Mouse (Mus musculus) heart, embryonic 11.5 days (tissue): ENCODE data around the gene Pld1. TPM values are rescaled to one million over a fixed set of nuclear protein-coding genes. Genes with fewer than 3 reads are reported as not detected.

Experiments used
- ATAC-seq: fragments of 200-750 bp; cut with Nextera tagmentation; replicated peaks from 2 replicates; pipeline ENCODE4 v1.8.0; 2017; ENCODE audit warnings: moderate library complexity; ENCODE audit not compliant: insufficient number of reproducible peaks, low FRiP score, low TSS enrichment
- H3K27ac ChIP-seq: fragments of 300-500 bp; sonication (generic); 2 replicates; pipeline ENCODE4 v1.5.1; 2014; ENCODE audit warnings: mild to moderate bottlenecking, low read depth, low read length
- H3K27me3 ChIP-seq: fragments of 300-500 bp; sonication (generic); 2 replicates; pipeline ENCODE4 v1.6.1; 2014; ENCODE audit warnings: mild to moderate bottlenecking, low read length, mixed read lengths; ENCODE audit not compliant: control insufficient read depth, insufficient read depth
- H3K36me3 ChIP-seq: fragments of 300-500 bp; sonication (generic); 2 replicates; pipeline ENCODE4 v1.6.1; 2014; ENCODE audit warnings: mild to moderate bottlenecking, low read length, moderate library complexity, mixed read lengths; ENCODE audit not compliant: control insufficient read depth, insufficient read depth
- H3K4me1 ChIP-seq: fragments of 300-500 bp; sonication (generic); 2 replicates; pipeline ENCODE4 v1.6.1; 2014; ENCODE audit warnings: low read length; ENCODE audit not compliant: control insufficient read depth, insufficient read depth
- H3K4me2 ChIP-seq: fragments of 300-500 bp; sonication (generic); 2 replicates; pipeline ENCODE4 v1.6.1; 2014; ENCODE audit warnings: mild to moderate bottlenecking, moderate library complexity
- H3K4me3 ChIP-seq: fragments of 300-500 bp; sonication (generic); 2 replicates; pipeline ENCODE4 v1.5.1; 2014; ENCODE audit warnings: low read depth, low read length
- H3K9ac ChIP-seq: fragments of 300-500 bp; sonication (generic); 2 replicates; pipeline ENCODE4 v1.6.1; 2014; ENCODE audit warnings: mild to moderate bottlenecking, low read depth, low read length, moderate library complexity
- H3K9me3 ChIP-seq: fragments of 300-500 bp; sonication (generic); replicated peaks from 2 replicates; pipeline ENCODE4 v1.6.1; 2016; ENCODE audit warnings: low read length; ENCODE audit not compliant: control insufficient read depth
- WGBS: fragments of 180-500 bp; shearing (Covaris S2); extraction: QIAGEN DNeasy Blood & Tissue Kit; methylation state at CpG from one replicate; pipeline ENCODE4 v1.1.7; 2014; ENCODE audit not compliant: insufficient replicate concordance; 5-methylcytosine and 5-hydroxymethylcytosine counted together
- polyA plus RNA-seq: library from polyadenylated mRNA; unstranded; fragments of >200 nt; fragmentation: Nextera tagmentation; extraction: Ambion mirVana; gene quantifications from 2 replicates; pipeline ENCODE4 v1.2.1, GENCODE M21; 2014

The Pld1 gene
- polyA plus RNA-seq, 1 experiment from 2014 or later: 5.9 TPM

DNA sequence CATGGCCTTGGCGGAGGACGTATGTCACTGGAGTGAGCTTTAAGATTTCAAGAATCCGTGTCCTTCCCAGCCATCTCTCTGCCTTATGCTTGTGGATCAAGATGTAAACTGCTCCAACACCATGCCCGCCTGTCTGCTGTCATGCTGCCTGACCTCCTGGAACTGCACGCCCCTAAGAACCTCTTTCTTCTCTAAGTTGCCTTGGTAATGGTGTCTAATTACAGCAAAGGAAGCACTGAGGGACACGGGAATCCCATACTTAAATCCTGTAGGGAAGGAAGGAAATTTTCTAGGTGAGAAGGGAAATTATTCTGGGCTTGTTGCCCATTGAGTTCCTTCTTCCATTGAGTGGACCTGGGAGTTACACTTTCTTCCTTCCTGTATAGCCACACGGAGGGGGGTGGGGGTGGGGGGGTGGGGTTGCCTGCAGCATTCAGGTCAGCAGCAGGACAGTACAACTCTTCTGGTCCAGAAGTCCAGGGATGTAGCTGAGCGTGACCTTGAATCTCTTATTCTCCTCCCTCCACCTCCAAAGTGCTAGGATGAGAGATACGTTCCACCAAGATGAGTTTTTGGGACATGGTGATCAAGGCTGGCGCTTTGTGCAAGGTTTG lies 38.5 kb downstream of the Pld1 start:
- Histone ChIP-seq H3K9ac (no peak overlapping the region), H3K9me3 (no peaks in the 10 kb centered on the region), H3K36me3 (no peaks in the 10 kb centered on the region), H3K4me2 (no peak overlapping the region), H3K27ac (no peak overlapping the region), H3K27me3 (no peaks in the 10 kb centered on the region), H3K4me3 (no peak overlapping the region), H3K4me1 (no peaks in the 10 kb centered on the region)
- 74% methylated on average over 10 of the region's 10 CpGs for WGBS
- no peak for ATAC-seq

GRCm38 (mm10) chr3:27978030-27978723 lies 39.7 kb downstream of the Pld1 start:
- Histone ChIP-seq H3K27me3 (no peaks in the 10 kb centered on the region), H3K4me3 (no peak overlapping the region), H3K36me3 (no peaks in the 10 kb centered on the region), H3K4me1 (no peaks in the 10 kb centered on the region), H3K9me3 (no peaks in the 10 kb centered on the region), H3K9ac (no peak overlapping the region), H3K4me2 (no peak overlapping the region), H3K27ac (no peak overlapping the region)
- no peak for ATAC-seq
- WGBS: 76% methylated on average over 9 of the region's 9 CpGs

GRCm38 (mm10) chr3:27981591-27981990 lies 43.1 kb downstream of the Pld1 start:
- WGBS: 61% methylated on average over 4 of the region's 4 CpGs
- Histone ChIP-seq H3K9ac (no peak overlapping the region), H3K27me3 (no peaks in the 10 kb centered on the region), H3K36me3 (no peaks in the 10 kb centered on the region), H3K4me2 (no peak overlapping the region), H3K9me3 (no peaks in the 10 kb centered on the region), H3K4me3 (no peak overlapping the region), H3K4me1 (peaks cover 3% of the 10 kb centered on the region; the same call in 1 of the 2 replicates), H3K27ac (no peak overlapping the region)
- no peak for ATAC-seq

- WGBS: 37% methylated on average over 7 of the region's 7 CpGs
- Histone ChIP-seq H3K36me3 (no peaks in the 10 kb centered on the region), H3K4me2 (no peak overlapping the region), H3K27me3 (no peaks in the 10 kb centered on the region), H3K4me3 (no peak overlapping the region), H3K4me1 (peaks cover 3% of the 10 kb centered on the region; the same call in 1 of the 2 replicates), H3K27ac (no peak overlapping the region), H3K9me3 (no peaks in the 10 kb centered on the region), H3K9ac (no peak overlapping the region)
- ATAC-seq: 0 out of 2 replicates have a peak, but pooled peaks have one; percentile 31
Measured at GRCm38 (mm10) chr3:27982436-27983017, 44.0 kb downstream of the Pld1 start.

DNA sequence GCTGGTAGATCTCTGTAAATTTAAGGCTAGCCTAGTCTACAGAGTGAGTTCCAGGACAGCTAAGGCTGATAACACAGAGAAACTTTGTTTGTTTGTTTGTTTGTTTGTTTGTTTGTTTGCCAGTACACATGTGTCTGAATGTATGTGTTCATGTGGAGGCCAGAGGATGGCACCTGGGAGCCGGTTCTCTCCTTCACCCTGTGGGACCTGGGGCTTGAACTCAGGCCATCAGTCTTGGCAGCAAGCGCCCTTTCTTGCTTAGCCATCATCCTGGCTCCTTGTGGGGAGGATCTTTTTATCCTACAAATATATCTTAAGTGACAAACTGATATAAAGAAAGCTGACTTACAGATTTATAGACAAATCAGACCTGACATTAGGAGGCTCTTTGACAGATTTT lies 44.8 kb downstream of the Pld1 start:
- Histone ChIP-seq H3K36me3 (no peaks in the 10 kb centered on the region), H3K4me2 (no peak overlapping the region), H3K9ac (no peak overlapping the region), H3K9me3 (no peaks in the 10 kb centered on the region), H3K27me3 (no peaks in the 10 kb centered on the region), H3K4me3 (no peak overlapping the region), H3K4me1 (peaks cover 10% of the 10 kb centered on the region), H3K27ac (no peak overlapping the region)
- 79% methylated on average over 2 of the region's 2 CpGs for WGBS
- ATAC-seq: no peak

GRCm38 (mm10) chr3:27983935-27984577 lies 45.6 kb downstream of the Pld1 start:
- peak; percentile 85 for ATAC-seq
- H3K27me3 ChIP-seq: no peaks in the 10 kb centered on the region
- H3K9ac ChIP-seq: peak overlapping the region; percentile 49; the same call in 1 of the 2 replicates
- no peaks in the 10 kb centered on the region for H3K9me3 ChIP-seq
- H3K4me2 ChIP-seq: peak overlapping the region; percentile 63
- peak overlapping the region; percentile 40 for H3K4me3 ChIP-seq
- 20% methylated on average over 14 of the region's 14 CpGs for WGBS
- H3K36me3 ChIP-seq: no peaks in the 10 kb centered on the region
- peaks cover 17% of the 10 kb centered on the region for H3K4me1 ChIP-seq
- peak overlapping the region; percentile 50; the same call in 1 of the 2 replicates for H3K27ac ChIP-seq

DNA sequence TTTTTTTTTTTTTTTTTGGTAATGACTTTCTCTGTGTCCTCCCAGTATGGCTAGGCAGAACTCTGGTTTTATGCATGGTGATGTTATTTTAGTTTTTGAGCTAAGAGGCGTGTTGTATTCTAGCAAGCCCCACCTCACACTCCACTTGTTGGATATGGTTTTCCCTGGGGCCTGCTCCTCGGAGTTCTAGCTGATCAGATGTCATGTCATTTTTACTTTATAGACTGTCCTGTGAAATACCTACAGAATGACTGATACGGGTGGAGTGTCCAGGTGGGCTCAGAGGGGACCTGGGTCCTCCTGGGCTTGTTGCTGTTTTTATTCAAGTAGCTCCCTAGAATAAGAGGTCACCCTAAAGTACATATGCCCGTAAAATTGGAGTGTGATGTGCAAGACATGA lies 46.1 kb downstream of the Pld1 start:
- H3K4me3 ChIP-seq: peak overlapping the region; percentile 40
- no peaks in the 10 kb centered on the region for H3K36me3 ChIP-seq
- peaks cover 19% of the 10 kb centered on the region for H3K4me1 ChIP-seq
- peak overlapping the region; percentile 63 for H3K4me2 ChIP-seq
- no peaks in the 10 kb centered on the region for H3K27me3 ChIP-seq
- no peak for ATAC-seq
- WGBS: 66% methylated on average over 4 of the region's 4 CpGs
- H3K9me3 ChIP-seq: no peaks in the 10 kb centered on the region
- no peak overlapping the region for H3K9ac ChIP-seq
- no peak overlapping the region for H3K27ac ChIP-seq

DNA sequence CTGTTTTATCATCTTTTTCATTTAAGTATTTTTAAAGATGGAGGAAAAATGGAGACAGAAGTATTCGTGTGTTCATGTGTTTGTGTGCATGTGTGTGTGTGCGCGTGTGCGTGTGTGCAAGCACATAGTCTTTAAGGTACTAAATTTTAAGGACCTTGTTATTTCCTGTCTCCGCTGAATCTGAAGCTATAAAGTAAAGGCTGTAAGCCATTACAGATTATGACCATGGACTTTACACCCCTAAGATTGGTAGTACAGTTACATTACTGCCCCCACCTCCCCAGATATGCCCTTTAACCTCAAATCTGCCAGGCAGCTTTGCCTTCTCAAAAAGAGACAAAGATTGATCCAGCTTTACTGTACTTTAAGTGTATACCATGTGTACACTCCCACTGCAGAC lies 46.8 kb downstream of the Pld1 start:
- H3K4me3 ChIP-seq: no peak overlapping the region
- H3K9me3 ChIP-seq: no peaks in the 10 kb centered on the region
- H3K4me1 ChIP-seq: peaks cover 19% of the 10 kb centered on the region
- 90% methylated on average over 5 of the region's 5 CpGs for WGBS
- no peaks in the 10 kb centered on the region for H3K36me3 ChIP-seq
- H3K4me2 ChIP-seq: no peak overlapping the region
- no peak for ATAC-seq
- H3K9ac ChIP-seq: no peak overlapping the region
- no peaks in the 10 kb centered on the region for H3K27me3 ChIP-seq
- no peak overlapping the region for H3K27ac ChIP-seq
